Mouse (Mus musculus) right cerebral cortex, postnatal 36 days (tissue): ENCODE measurements around the gene Enpp6.

ENCODE experiments used
- DNase-seq, 2 experiments: peaks; one replicate each; pipeline ENCODE4 v3.0.0; 2022; ENCODE audit warnings: low spot score in 2 of 2, mixed read lengths in 1 of 2

Enpp6 gene

DNA sequence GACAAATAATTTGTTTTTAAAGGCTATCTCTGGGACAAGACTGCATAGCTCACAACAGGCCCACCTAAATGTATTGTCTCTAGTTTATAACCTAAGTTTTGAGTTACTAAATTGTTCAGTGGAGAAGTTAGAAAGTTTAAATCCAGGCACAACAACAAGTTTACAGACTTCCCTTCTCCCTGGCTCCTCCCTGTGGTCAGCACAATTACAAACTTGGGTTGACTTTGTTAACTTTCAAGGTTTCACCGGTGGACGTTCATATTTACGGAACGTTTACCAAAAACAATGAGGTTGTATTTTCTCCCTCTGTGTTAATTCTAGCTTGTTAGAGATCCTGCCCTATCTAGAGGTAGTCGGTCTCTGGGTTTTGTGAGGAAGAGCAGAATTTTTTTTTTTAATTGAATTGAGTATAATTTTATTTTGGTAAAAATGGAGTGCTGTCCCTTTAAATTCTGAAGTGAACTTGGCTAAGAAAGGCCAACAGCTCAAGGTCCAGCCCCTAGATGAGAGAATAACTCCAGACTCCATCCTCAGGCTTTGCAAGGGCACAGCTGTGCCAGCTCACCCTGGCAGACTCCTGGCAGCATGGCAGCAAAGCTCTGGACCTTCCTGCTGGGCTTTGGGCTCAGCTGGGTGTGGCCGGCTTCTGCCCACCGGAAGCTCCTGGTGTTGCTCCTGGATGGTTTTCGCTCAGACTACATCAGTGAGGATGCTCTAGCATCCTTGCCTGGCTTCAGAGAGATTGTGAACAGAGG lies at the start of gene Enpp6:
TSS of gene Enpp6 (plus strand) at position 502 of the 755 bp plus-strand sequence.
- DNase-seq = no peak

DNA sequence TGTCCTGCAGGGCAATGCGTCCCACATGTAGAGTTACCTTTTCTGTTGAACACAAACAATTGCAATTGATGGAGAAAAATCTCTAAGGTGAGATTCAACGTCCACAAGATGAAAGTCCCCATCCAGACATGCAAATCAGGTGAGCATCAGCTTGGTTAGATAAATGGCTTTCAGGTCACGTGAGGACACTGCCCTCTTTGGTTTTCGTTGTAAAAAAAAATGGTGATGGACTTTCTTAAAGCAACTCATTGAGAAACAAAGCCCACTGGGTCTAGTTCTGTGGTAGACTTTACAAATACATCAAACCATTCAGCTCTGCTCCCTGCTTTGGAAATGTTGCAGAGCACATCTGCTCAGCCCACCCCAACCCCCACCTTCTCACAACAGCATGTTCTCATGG lies 48.5 kb upstream of the Enpp6 start:
- no peak for DNase-seq

DNA sequence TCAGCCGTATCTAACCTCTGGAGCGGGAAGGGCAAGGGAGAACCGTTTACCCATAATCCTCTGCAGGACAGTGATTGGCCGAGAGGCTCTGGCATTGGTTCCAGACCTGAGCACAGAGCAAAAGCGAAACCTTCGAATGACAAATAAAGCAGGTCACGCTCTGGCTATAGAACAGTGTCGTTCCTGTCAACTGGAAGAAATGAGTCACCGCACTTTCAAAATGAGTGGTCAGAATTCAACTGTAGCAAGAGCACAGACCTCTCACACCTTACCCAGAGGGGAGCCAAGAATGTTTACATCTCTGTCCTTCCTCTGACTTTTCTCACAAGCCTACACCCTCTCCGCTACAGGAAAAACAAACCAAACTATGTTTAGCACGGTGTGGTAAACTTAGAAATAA lies 45.4 kb upstream of the Enpp6 start:
- no peak for DNase-seq

DNA sequence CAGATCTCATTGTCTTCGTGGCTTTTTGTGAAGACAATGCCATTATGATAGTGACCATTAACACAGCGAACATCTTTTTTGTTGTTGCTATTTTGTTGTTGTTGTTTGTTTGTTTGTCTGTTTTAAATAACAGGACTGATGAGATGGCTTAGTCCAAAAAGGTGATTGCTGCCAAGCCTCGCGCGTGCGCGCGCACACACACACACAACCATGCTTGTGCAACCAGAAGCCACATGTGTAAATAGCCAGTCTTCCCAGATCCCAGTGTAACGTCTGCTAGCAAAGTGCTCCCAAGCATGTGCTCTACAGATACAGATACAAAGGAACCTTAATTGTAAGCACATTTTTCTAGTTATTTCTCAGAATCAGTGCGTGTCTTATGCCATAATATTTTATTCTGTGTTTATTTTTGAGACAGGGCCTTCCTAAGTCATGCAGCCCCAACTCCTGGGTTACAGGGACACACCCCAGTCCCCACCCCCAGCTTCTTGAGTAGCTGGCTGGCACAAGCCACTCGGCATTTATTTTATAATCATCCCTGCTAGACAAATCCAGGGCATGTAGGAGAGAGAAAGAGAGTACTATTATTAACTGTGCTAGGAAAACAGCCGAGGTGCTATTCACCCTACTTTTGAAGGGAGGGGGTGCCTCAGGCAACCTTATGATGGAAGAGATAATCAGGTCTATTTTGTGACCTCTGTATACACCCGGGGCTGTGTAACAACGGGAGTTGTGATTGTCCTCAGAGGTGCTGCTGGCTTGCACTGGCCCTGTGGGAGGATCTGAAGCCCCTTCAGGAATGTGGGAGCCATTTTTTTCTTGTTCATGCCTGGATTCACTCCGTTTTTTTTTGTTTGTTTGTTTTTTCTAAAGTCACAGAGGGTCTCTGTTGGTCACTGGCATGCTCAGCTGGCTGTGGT lies 44.7 kb upstream of the Enpp6 start:
- no peak for DNase-seq

DNA sequence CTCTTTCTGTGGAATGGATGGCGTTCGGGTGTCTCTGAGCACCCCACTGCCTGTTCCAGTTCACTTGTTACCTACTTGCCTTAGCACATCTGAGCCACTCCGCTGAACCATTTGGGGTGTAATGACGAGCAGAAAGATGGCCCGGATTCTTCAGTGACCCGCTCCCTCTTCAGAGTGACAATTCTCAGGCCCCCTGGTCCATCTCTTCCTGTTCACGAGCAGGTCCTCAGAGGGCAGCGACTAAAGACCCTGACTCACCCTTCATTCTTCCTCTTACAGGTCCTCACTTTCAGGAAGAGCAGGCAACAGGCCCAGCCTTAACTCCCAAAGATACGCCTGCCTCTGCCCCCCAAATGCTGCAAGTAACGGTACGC lies 44.0 kb upstream of the Enpp6 start:
- DNase-seq = no peak

DNA sequence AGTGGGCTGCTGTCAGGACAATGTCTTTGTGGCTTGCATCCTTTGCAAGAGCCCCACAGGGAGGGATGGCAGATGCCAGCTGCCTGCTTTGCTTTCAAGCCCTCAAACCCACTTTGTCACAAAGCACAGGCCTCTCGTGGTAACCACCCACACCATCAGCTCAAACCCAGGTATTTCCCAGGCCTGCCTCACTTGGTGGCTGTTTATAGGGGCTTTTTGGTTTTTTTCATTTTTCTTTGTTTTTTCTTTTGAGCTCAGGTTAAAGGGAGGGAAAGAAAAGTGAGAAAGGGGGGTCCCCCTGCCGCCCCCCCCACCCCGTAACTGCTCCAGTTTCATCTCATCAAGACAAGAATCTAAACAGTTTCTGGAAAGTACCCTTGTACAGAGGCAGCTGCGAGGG lies 43.4 kb upstream of the Enpp6 start:
- DNase-seq = no peak

DNA sequence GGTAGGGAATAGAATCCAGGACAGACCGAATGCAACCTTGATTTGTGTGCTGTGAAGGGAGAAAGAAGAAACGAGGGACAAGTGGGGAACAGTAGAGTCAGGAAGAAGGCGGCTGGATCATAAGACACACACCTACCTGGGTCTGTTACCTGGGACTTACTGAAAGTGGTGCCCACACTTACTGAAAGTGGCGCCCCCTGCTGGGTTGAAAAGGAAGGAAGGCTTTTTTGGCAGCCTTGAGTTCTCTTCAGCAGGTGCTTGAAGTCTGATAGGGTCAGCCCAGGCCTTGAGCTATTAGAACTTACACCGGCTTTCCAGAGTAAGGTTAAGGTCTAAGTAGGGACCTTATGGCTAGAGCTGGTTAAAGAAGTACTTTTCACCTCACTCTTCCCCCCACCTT lies 40.5 kb upstream of the Enpp6 start:
- no peak for DNase-seq

DNA sequence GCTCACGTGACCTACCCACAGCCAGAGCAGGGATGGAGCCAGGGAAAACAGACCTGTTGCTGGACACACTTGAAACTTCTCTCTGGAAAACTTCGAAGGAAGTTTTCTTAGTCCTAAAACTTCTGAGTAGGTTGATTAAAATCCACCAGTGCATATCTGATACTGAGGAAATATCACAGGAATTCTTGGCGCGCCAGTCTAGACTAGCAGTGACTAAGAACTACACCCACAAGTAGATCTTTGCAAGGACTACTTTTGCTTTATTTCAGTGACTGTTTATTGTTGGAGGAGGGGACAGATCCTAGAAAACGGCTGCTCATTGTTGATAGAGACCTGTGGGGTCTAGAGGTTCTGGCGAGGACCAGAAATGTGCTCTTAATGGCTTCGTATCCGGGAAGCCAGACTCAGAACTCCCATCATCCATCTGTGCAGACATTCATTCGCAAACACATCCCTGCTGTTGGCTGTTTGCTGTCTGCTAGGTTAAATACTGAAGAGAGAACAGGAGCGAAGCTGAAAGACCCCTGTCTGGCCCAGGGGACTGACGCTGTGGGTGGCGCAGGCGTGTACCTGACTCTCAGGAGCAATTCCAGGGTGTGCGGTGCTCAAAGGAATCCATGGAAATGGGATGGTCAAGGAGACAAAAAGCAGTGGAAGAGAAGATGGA lies 38.5 kb upstream of the Enpp6 start:
- no peak for DNase-seq

DNA sequence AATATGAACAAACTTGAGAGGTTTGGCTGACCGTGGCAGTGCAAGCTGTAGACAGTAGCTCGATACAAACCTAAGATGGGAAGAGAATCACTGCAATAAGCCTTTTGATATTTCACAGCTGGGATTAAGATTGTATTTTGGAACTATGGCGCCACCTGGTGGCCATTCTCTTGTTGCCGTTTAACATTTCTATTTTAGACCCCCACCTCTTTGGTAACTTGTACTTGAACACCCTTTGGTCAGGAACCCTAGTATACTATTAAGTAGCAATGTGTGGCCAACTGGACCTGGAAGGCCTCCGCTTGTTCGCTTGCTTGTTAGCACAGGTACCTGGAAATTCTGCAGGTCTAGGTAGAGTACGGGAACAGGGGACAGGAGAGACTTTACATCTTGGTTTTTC lies 33.2 kb upstream of the Enpp6 start:
- DNase-seq = peak; percentile 23 to 52

DNA sequence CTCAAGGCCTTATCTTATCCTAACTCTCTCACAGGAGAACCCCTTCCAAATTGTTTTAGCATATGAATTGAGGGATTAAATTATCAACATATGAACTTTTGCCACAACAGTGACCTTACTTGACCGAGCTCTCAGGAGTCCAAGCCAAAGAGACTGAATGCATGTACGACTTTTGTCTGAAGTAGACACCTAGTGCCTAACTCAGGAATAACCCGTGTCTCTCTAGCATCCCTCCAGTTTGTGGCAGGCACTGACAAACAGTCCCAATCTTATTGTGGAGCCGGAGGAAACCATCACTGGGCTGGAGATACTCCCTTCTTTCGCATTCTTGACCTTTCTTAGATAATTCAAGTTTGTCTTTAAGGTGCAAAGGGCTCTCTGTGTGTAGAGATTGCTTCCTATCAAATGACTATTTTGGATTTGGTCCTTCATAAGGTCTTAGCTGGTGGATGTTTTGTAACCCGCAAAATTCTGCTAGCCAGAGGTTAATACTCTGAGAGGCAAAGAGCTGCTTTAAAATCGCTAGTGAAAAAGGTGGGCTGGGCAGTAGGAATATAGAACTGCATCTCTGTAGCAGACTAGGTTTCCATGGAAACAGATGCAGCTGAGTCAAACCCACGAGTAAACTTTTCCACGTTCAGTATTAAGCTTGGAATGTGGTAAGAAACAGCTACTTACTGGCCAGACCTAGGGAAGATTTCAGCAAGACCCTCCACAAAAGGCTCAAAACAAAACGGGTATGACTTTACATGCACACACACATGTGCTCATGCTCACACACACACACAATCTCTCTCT lies 23.9 kb upstream of the Enpp6 start:
- no peak for DNase-seq

DNA sequence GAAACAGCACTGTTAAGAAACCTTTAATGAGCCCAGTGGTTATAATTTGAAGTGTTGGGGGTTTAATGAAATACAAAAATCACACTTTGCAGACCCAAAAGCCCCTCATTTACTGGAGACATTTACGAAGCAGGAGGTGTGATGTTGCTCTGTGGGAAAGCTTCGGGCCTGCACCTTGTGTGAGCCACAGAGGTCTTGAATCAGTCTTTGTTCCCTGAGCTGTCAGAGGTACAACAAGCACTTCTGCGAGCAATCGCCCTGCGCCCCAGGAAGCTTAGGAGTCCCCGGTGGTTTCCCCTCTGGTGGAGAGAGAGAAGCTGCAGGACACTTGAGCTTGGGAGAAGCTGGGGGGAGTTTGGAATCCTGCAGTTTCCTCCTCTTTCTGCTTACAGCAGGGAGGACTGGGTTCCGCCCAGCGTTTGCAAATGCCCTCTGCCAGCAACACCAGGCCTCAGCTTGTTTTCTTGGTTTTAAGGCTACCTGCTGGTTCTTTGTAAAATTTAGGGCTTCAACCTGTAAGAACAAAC lies 23.0 kb upstream of the Enpp6 start:
- no peak for DNase-seq

DNA sequence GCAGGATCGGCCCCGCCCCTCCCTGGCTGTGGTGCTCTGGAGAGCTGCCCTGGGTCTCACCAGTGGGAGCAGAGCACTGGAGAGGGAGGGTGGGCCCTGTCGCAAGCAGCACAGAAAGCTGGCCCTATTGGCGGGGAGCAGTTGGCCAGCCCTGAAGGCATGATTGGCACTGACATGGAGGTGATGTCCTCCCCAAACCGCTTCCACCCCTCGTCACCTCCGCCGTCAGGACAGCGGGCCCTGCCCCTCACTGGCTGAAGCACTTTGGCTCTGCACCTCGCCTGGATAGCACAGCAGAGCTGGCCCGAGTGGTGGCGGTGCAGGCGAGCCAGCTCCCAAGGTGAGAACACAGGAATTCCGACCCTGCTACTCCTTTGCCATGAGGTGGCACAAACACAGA lies 20.9 kb upstream of the Enpp6 start:
- no peak for DNase-seq

DNA sequence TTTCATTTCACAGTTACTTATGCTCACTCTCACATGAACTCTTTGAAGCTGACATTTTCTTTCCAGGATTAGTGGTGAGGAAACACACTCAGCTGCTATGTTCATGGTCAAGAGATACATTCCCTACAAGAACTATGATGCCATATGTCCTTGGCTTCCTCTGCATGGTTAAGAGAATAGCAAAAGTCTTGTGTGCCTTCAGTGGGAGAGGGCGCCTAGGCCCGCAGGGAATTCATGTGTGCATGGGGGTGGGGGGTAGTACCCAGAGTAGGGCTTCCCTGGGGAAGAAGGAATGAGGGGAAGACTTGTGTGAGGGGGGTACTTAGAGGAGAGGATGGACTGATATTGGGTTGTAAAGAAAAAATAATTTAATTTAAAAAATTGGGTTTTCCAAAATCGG lies 18.0 kb upstream of the Enpp6 start:
- no peak for DNase-seq

DNA sequence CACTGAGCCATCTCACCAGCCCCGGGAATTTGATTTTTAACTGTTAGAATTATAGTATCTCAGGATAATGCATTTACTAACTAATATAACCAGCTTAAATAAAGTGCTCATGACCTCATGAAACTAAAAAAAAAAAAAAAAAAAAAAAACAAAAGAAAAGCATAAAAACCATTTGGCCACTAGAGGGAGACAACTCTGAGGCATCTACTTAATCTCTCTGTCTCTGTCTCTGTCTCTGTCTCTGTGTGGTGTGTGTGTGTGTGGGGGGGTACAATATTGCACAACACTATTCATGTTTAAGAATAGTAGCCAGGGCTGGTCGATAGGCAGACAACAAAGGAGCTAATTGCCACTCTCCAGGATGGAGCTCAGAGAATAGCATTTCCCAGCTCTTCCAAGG lies 17.3 kb upstream of the Enpp6 start:
- DNase-seq = no peak

DNA sequence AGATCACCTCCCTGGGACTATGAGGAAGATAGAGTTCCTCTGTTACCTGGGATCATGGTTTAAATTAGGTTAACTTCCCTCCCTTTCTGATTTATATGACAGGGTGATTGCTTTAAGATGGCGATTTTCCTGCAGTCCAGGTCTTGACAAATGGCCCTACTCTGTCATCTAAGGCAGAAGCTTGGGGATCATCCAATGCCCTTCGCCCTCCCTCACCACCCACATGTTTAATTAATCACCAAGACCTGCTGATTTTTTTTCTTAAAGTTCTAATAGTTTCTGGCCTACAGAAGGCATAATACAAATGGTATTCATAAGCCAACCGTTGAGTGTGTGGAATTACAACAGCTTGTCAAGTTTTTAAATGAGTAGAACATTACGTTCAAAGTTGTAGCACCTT lies 9.3 kb upstream of the Enpp6 start:
- no peak for DNase-seq

DNA sequence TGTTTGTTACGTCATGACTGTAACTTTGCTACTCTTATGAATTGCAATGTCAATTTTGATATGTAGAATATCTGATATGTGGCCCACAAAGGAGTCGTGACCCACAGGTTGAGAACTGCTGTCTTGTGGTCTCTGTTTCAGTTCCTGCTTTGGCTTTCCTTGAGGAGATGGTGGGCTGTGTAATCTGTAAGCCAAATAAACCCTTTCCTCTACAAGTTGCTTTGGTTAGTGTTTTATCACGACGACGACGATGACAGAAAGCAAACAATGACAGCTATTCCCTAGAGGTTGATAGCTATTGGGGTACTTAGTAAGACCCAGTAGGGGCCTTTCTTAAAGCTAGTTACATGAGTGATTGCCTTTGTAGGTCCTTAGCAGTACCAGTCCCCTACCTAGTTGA lies 4.5 kb upstream of the Enpp6 start:
- no peak for DNase-seq

DNA sequence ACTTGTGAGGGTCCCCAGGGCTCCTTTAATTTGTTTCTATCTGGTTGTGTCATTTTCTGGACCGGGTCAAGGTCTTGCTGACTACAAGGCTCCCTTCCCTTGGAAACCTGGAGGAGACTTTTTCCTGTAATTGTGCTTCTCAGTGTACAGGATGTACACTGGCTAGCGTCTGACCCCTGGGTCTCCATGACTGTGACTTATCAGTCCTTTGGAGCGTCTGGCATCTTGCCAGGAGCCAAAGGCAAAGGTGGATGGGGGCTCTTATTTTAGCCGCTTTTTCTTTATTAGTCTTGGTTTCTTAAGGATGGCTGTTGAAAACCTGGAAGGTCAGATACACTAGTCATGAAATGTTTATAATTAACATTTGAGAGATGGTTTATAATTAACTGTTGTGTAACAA lies 3.9 kb upstream of the Enpp6 start:
- DNase-seq = no peak

DNA sequence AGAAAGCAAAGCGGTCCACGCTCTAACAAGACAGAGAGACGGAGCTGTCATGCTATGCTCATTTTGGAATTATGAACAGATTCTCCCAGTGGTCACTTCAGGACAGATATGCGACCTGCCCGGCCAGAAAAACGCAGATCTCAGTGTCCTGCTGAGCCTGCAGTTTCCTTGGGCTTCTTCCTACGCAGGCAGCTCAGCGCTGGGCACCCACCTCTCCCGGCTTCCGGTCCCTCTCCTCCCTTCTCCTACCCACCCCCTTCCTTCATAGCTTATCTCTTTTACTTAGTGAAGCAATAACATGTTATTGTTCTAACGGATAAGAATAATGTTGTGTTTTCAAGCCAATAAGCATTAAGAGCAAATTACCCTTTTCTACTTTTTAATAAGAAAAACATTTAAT lies 2.0 kb upstream of the Enpp6 start:
- no peak for DNase-seq

DNA sequence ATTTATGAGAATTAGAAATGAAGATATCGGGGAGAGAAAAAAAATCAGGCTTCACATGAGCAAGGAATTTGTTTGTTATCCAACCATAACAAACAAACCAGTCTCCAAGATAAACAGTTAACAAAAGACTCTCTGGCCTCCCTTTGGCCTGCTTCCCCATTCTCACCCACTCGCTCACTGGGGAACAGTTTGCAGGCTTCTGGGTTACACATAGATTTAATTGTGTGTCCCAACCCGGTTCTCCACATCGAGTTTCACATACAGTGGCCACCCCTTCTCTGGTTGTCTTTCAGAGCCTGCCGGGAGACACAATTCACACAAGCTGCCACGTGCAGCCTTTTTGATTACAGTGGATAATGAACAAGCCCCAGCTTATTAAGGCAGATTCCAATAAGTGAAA lies 1.7 kb downstream of the Enpp6 start:
- DNase-seq = no peak

DNA sequence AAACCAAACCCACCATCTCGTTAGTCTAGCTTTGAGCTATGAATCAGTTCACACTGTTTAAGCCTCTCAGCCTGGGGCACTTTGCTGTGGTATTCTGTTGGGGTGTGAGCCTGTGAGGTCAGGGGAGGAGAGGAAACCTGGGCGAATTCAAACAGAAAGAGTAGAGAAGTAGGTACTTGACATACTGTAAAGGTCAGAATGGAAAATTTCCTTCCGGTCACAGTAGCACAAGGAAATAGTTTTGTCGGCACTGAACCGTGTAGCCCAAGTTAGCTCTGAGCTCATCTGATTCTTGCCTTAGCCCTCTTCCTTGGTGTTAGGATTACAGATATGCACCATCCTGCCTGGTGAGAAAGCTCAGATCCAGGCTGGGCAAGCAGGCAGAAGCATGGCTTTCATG lies 4.4 kb downstream of the Enpp6 start:
- no peak for DNase-seq

DNA sequence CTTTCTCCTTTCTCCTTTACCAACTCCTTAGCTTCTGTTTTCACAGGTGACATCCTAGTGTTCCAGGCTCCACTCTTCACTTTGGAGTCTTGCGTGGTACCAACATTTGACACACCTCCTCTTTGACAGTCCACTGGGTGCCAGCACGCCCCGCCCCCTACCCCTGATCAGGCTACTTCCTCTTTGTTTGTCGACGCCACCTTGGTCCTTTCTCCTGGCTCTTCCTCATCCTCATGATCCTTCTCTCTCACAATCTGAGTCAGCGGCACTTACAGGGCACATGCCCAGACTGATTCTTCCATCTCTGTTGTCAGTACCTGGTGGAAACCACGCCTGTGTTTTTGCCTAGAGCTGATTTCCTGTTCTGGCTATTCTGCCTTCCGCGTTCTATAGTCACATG lies 5.9 kb downstream of the Enpp6 start:
- no peak for DNase-seq
